ENCODE assay signal across 8 mouse cellular contexts in genomic region chr15:101042613-101043012, GRCm38 (mm10). TPM values are rescaled to one million over a fixed set of nuclear protein-coding genes. Genes with fewer than 3 reads are reported as not detected.
DNase-seq lines count a peak whose midpoint lies in the region; ATAC-seq and TF ChIP-seq lines count a peak whose summit lies in the region.

No protein-coding gene starts in this region.

- H3K4me1 ChIP-seq in liver, adult 2 months (ENCODE audit: control insufficient read depth, insufficient read depth, low read length), result no peaks in the 10 kb centered on the region
- H3K4me1 ChIP-seq in liver, embryonic 12.5 days, result peaks cover 11% of the 10 kb centered on the region; the same call in 1 of the 2 replicates

- no peaks in the 10 kb centered on the region for H3K79me2 ChIP-seq in liver, adult 2 months (ENCODE audit: control insufficient read depth, insufficient read depth, low read length)

- no peak overlapping the region for H3K27ac ChIP-seq in liver, adult 2 months (replicated peaks; ENCODE audit: insufficient read depth, low read depth, low read length)
- no peak overlapping the region for H3K27ac ChIP-seq in liver, embryonic 12.5 days

- TF ChIP-seq POLR2A in liver, adult 2 months (IDR thresholded peaks at IDR 0.05; ENCODE audit: extremely low read depth, insufficient read depth, low read length), result no peak

- 27% methylated on average over 6 of the region's 6 CpGs for WGBS in liver, adult 2 months
- 17% methylated on average over 6 of the region's 6 CpGs for WGBS in liver, embryonic 12.5 days (ENCODE audit: insufficient replicate concordance)

- DNase-seq in liver, adult 2 months (ENCODE audit: extremely low read depth, low read depth, low spot score), result peak; percentile 28
- DNase-seq in NIH3T3 (ENCODE audit: low read depth), result peak; percentile 65
- peak; percentile 42 for DNase-seq in cerebellum, adult 11-12 months
- DNase-seq in heart, postnatal 10 days, result peak; percentile 59 to 80
- DNase-seq in left cerebral cortex, postnatal 14 days (ENCODE audit: low spot score in 2 of 2), result peak; percentile 68 to 80
- DNase-seq in right cerebral cortex, adult 18-20 months, result peak; percentile 68

- intact Hi-C loops in heart, postnatal 10 days (cut with DNase I), result loop anchor here (5.0 kb wide), 2 partner anchors 205 to 285 kb away; no protein-coding TSS in a partner anchor
- intact Hi-C loops in left cerebral cortex, postnatal 14 days (cut with DNase I), result loop anchor here (5.0 kb wide), 1 partner anchor 280 kb away; the partner anchor contains the start of gene Slc4a8

- ATAC-seq in liver, embryonic 12.5 days, result no peak
- ATAC-seq in megakaryocyte, adult 5-6 weeks (ENCODE audit: poor library complexity, severe bottlenecking), result no peak

- TF ChIP-seq CTCF in liver, adult 2 months (IDR thresholded peaks at IDR 0.05; ENCODE audit: low read depth, low read length), result peak; percentile 82

- H3K27me3 ChIP-seq in liver, adult 2 months (ENCODE audit: control insufficient read depth, insufficient read depth, low read length), result peaks cover 22% of the 10 kb centered on the region
- H3K27me3 ChIP-seq in liver, embryonic 12.5 days (replicated peaks), result peaks cover 90% of the 10 kb centered on the region

- no peaks in the 10 kb centered on the region for H3K36me3 ChIP-seq in liver, adult 2 months (ENCODE audit: control insufficient read depth, insufficient read depth, low read length)
- no peaks in the 10 kb centered on the region for H3K36me3 ChIP-seq in liver, embryonic 12.5 days

- H3K9me3 ChIP-seq in liver, embryonic 12.5 days (replicated peaks), result no peaks in the 10 kb centered on the region

- no peak overlapping the region for H3K9ac ChIP-seq in liver, adult 2 months (ENCODE audit: low read depth, low read length)
- H3K9ac ChIP-seq in liver, embryonic 12.5 days, result no peak overlapping the region

- H3K4me3 ChIP-seq in liver, adult 2 months (ENCODE audit: insufficient read depth, low read depth, low read length), result no peak overlapping the region
- H3K4me3 ChIP-seq in liver, embryonic 12.5 days, result no peak overlapping the region

- H3K4me2 ChIP-seq in liver, embryonic 12.5 days, result no peak overlapping the region

RNA-seq across cellular contexts. Expression of gene Gm47841, which starts 4.6 kb away (rescaled TPM):
- not detected in 2 replicates for total RNA-seq in liver, adult 2 months (2014; rRNA removed)
- not detected in 2 replicates for polyA plus RNA-seq in liver, adult 2 months (2012; rRNA removed)
- not detected in 2 replicates for polyA plus RNA-seq in liver, embryonic 12.5 days (2016; fragmentation: Nextera tagmentation; extraction: Ambion mirVana)
- total RNA-seq in heart, postnatal 10 days (2021), result under 1 TPM; 0.25 to 0.41 TPM
- total RNA-seq in left cerebral cortex, postnatal 14 days (2021), result not detected
- not detected in 2 replicates for total RNA-seq in megakaryocyte, adult 5-6 weeks (2015)
- not detected in 2 replicates for total RNA-seq in megakaryocyte, adult 5-6 weeks (2017)

RNA-seq across cellular contexts. Expression of gene Fignl2, which starts 35.8 kb away (rescaled TPM):
- total RNA-seq in liver, adult 2 months (2014; rRNA removed), result 1.8 and 2.3 TPM in 2 replicates
- polyA plus RNA-seq in liver, adult 2 months (2012; rRNA removed), result 6.4 and 6.9 TPM in 2 replicates
- polyA plus RNA-seq in liver, embryonic 12.5 days (2016; fragmentation: Nextera tagmentation; extraction: Ambion mirVana), result 0.17 and 0.25 TPM in 2 replicates
- 1 to 10 TPM; 3.5 to 3.9 TPM for total RNA-seq in heart, postnatal 10 days (2021)
- total RNA-seq in left cerebral cortex, postnatal 14 days (2021), result 1 to 10 TPM in 1 of 2 experiments, under 1 TPM in 1; 0.99 to 1.5 TPM
- 0.04 TPM in 1 of 2 replicates, not detected in the other for total RNA-seq in megakaryocyte, adult 5-6 weeks (2015)
- 0.07 and 0.16 TPM in 2 replicates for total RNA-seq in megakaryocyte, adult 5-6 weeks (2017)
